Mouse (Mus musculus): ENCODE measurements around the gene Pex14. TPM values are rescaled to one million over a fixed set of nuclear protein-coding genes. Genes with fewer than 3 reads are reported as not detected.

The Pex14 gene
- polyA plus RNA-seq, 1 experiment, result 17.3 TPM

- Histone ChIP-seq H3K27ac (ENCODE audit: insufficient read depth, low read length) (no peak overlapping the region), H3K4me3 (ENCODE audit: extremely low read depth, insufficient read depth, insufficient read length) (no peak overlapping the region), H3K4me1 (ENCODE audit: control insufficient read depth, insufficient read depth, insufficient read length) (no peaks in the 10 kb centered on the region), H3K27me3 (ENCODE audit: control insufficient read depth, insufficient read depth, low read length) (no peaks in the 10 kb centered on the region), H3K36me3 (ENCODE audit: control insufficient read depth, insufficient read depth, low read length) (peaks cover 7% of the 10 kb centered on the region)
- 91% methylated on average over 11 of the region's 11 CpGs for WGBS
- TF ChIP-seq POLR2A (IDR thresholded peaks at IDR 0.05; ENCODE audit: low read depth, low read length), result no peak
- TF ChIP-seq CTCF (IDR thresholded peaks at IDR 0.05; ENCODE audit: extremely low read depth, insufficient read depth, insufficient read length, insufficient replicate concordance), result no peak
- DNase-seq (ENCODE audit: low read depth in 1 of 2, low spot score in 2 of 2), result no peak
Measured at GRCm38 (mm10) chr4:148979837-148980236, 119.8 kb downstream of the Pex14 start.

GRCm38 (mm10) chr4:148978926-148979325, 120.8 kb downstream of the Pex14 start:
- TF ChIP-seq CTCF (IDR thresholded peaks at IDR 0.05; ENCODE audit: extremely low read depth, insufficient read depth, insufficient read length, insufficient replicate concordance), result no peak
- TF ChIP-seq POLR2A (IDR thresholded peaks at IDR 0.05; ENCODE audit: low read depth, low read length), result no peak
- H3K27me3 ChIP-seq (ENCODE audit: control insufficient read depth, insufficient read depth, low read length), result no peaks in the 10 kb centered on the region
- 92% methylated on average over 11 of the region's 11 CpGs for WGBS
- DNase-seq (ENCODE audit: low read depth in 1 of 2, low spot score in 2 of 2), result no peak
- no peak overlapping the region for H3K27ac ChIP-seq (ENCODE audit: insufficient read depth, low read length)
- no peaks in the 10 kb centered on the region for H3K4me1 ChIP-seq (ENCODE audit: control insufficient read depth, insufficient read depth, insufficient read length)
- peaks cover 6% of the 10 kb centered on the region for H3K36me3 ChIP-seq (ENCODE audit: control insufficient read depth, insufficient read depth, low read length)
- no peak overlapping the region for H3K4me3 ChIP-seq (ENCODE audit: extremely low read depth, insufficient read depth, insufficient read length)

GRCm38 (mm10) chr4:148978221-148978855, 121.3 kb downstream of the Pex14 start:
- 94% methylated on average over 9 of the region's 9 CpGs for WGBS
- no peaks in the 10 kb centered on the region for H3K27me3 ChIP-seq (ENCODE audit: control insufficient read depth, insufficient read depth, low read length)
- no peak for TF ChIP-seq CTCF (IDR thresholded peaks at IDR 0.05; ENCODE audit: extremely low read depth, insufficient read depth, insufficient read length, insufficient replicate concordance)
- no peak for TF ChIP-seq POLR2A (IDR thresholded peaks at IDR 0.05; ENCODE audit: low read depth, low read length)
- H3K4me1 ChIP-seq (ENCODE audit: control insufficient read depth, insufficient read depth, insufficient read length), result no peaks in the 10 kb centered on the region
- H3K27ac ChIP-seq (ENCODE audit: insufficient read depth, low read length), result no peak overlapping the region
- H3K36me3 ChIP-seq (ENCODE audit: control insufficient read depth, insufficient read depth, low read length), result peaks cover 4% of the 10 kb centered on the region; the same call in 1 of the 2 replicates
- no peak overlapping the region for H3K4me3 ChIP-seq (ENCODE audit: extremely low read depth, insufficient read depth, insufficient read length)
- DNase-seq (ENCODE audit: low read depth in 1 of 2, low spot score in 2 of 2), result no peak

GRCm38 (mm10) chr4:148974833-148975232, 124.8 kb downstream of the Pex14 start:
- Histone ChIP-seq H3K4me1 (ENCODE audit: control insufficient read depth, insufficient read depth, insufficient read length) (0 out of 2 replicates have a peak, but pooled peaks cover 1% of the 10 kb centered on the region), H3K27ac (ENCODE audit: insufficient read depth, low read length) (no peak overlapping the region), H3K36me3 (ENCODE audit: control insufficient read depth, insufficient read depth, low read length) (peaks cover 2% of the 10 kb centered on the region; the same call in 1 of the 2 replicates), H3K4me3 (ENCODE audit: extremely low read depth, insufficient read depth, insufficient read length) (no peak overlapping the region), H3K27me3 (ENCODE audit: control insufficient read depth, insufficient read depth, low read length) (no peaks in the 10 kb centered on the region)
- 91% methylated on average over 7 of the region's 7 CpGs for WGBS
- no peak for DNase-seq (ENCODE audit: low read depth in 1 of 2, low spot score in 2 of 2)
- no peak for TF ChIP-seq POLR2A (IDR thresholded peaks at IDR 0.05; ENCODE audit: low read depth, low read length)
- no peak for TF ChIP-seq CTCF (IDR thresholded peaks at IDR 0.05; ENCODE audit: extremely low read depth, insufficient read depth, insufficient read length, insufficient replicate concordance)

- Histone ChIP-seq H3K4me1 (ENCODE audit: control insufficient read depth, insufficient read depth, insufficient read length) (0 out of 2 replicates have a peak, but pooled peaks cover 2% of the 10 kb centered on the region), H3K27ac (ENCODE audit: insufficient read depth, low read length) (no peak overlapping the region), H3K27me3 (ENCODE audit: control insufficient read depth, insufficient read depth, low read length) (no peaks in the 10 kb centered on the region), H3K4me3 (ENCODE audit: extremely low read depth, insufficient read depth, insufficient read length) (no peak overlapping the region), H3K36me3 (ENCODE audit: control insufficient read depth, insufficient read depth, low read length) (peaks cover 2% of the 10 kb centered on the region; the same call in 1 of the 2 replicates)
- 92% methylated on average over 14 of the region's 14 CpGs for WGBS
- TF ChIP-seq POLR2A (IDR thresholded peaks at IDR 0.05; ENCODE audit: low read depth, low read length) (no peak), CTCF (IDR thresholded peaks at IDR 0.05; ENCODE audit: extremely low read depth, insufficient read depth, insufficient read length, insufficient replicate concordance) (no peak)
- no peak for DNase-seq (ENCODE audit: low read depth in 1 of 2, low spot score in 2 of 2)
Measured at GRCm38 (mm10) chr4:148973387-148973786, 126.3 kb downstream of the Pex14 start.

GRCm38 (mm10) chr4:148972707-148973106, 127.0 kb downstream of the Pex14 start:
- 94% methylated on average over 14 of the region's 14 CpGs for WGBS
- no peak for DNase-seq (ENCODE audit: low read depth in 1 of 2, low spot score in 2 of 2)
- Histone ChIP-seq H3K4me3 (ENCODE audit: extremely low read depth, insufficient read depth, insufficient read length) (no peak overlapping the region), H3K27ac (ENCODE audit: insufficient read depth, low read length) (no peak overlapping the region), H3K27me3 (ENCODE audit: control insufficient read depth, insufficient read depth, low read length) (no peaks in the 10 kb centered on the region), H3K36me3 (ENCODE audit: control insufficient read depth, insufficient read depth, low read length) (peaks cover 2% of the 10 kb centered on the region; the same call in 1 of the 2 replicates), H3K4me1 (ENCODE audit: control insufficient read depth, insufficient read depth, insufficient read length) (0 out of 2 replicates have a peak, but pooled peaks cover 2% of the 10 kb centered on the region)
- TF ChIP-seq POLR2A (IDR thresholded peaks at IDR 0.05; ENCODE audit: low read depth, low read length) (no peak), CTCF (IDR thresholded peaks at IDR 0.05; ENCODE audit: extremely low read depth, insufficient read depth, insufficient read length, insufficient replicate concordance) (no peak)

- H3K36me3 ChIP-seq (ENCODE audit: control insufficient read depth, insufficient read depth, low read length), result peaks cover 2% of the 10 kb centered on the region; the same call in 1 of the 2 replicates
- no peak overlapping the region for H3K27ac ChIP-seq (ENCODE audit: insufficient read depth, low read length)
- DNase-seq (ENCODE audit: low read depth in 1 of 2, low spot score in 2 of 2), result no peak
- 0 out of 2 replicates have a peak, but pooled peaks cover 2% of the 10 kb centered on the region for H3K4me1 ChIP-seq (ENCODE audit: control insufficient read depth, insufficient read depth, insufficient read length)
- no peak for TF ChIP-seq POLR2A (IDR thresholded peaks at IDR 0.05; ENCODE audit: low read depth, low read length)
- TF ChIP-seq CTCF (IDR thresholded peaks at IDR 0.05; ENCODE audit: extremely low read depth, insufficient read depth, insufficient read length, insufficient replicate concordance), result no peak
- no peaks in the 10 kb centered on the region for H3K27me3 ChIP-seq (ENCODE audit: control insufficient read depth, insufficient read depth, low read length)
- WGBS, result 85% methylated on average over 3 of the region's 3 CpGs
- no peak overlapping the region for H3K4me3 ChIP-seq (ENCODE audit: extremely low read depth, insufficient read depth, insufficient read length)
Measured at GRCm38 (mm10) chr4:148971613-148972242, 127.9 kb downstream of the Pex14 start.

Measured in spleen, adult 2 months (tissue).